Mouse (Mus musculus): ENCODE results near the gene Scg2.
A peak's percentile ranks its signal among the peaks of the same experiment; 100 is the strongest.

The Scg2 gene

DNA sequence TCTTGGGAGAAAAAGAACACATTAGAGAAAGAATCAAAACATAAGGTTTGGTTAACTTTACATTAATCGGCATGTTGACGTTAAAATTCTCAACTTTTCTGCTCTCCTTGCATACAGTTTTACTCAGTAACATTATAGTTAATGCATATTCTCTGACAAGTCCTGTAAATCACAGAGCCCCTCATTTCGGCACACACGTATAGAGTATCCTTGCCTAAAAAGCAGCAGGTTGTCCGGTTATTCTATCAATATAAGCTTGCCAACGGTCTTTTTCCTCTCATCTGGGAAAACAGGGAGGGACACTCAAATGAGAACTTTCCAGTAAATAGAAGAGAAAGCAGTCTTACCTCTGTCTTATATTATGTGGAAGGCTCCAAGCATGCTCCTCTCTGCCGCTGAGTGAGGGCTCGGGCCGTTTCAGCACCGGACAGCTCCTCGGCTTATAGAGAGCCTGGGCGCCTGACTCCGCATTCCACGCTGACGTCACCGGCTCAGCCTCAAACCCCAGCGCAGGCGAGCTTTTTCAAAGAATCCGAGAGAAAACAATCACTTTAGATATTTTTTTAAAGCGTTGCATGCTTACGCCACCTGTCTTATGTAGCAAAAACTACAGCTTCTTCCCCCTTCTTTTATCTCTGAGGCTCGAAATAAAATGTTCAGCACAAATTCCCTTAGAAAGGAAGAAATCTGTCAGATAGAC is at the start of gene Scg2:
Scg2 (minus strand) TSS at position 512 of the 700 bp plus-strand sequence.
- peak; percentile 8 for DNase-seq (ENCODE audit: low read depth)

DNA sequence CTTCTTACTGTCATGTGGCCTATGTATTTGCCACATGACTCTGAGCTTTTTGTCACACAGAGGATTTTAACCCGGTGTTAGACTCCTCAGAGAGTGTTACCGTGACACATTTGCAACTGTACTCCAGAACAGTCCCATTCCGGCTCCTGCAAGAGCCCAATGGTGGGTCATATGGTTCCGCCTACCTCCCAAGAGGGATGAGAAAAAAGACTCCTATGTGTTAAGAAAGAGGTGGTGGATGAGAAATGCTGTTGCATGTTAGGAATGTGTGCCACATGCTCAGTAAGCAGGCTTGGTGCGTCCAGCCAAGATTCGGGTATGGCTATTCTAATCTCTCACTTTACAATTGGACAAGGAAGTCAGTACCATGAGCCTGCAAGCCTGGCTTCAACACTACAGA is 45.6 kb upstream of the Scg2 start:
- DNase-seq (ENCODE audit: low read depth) = no peak

DNA sequence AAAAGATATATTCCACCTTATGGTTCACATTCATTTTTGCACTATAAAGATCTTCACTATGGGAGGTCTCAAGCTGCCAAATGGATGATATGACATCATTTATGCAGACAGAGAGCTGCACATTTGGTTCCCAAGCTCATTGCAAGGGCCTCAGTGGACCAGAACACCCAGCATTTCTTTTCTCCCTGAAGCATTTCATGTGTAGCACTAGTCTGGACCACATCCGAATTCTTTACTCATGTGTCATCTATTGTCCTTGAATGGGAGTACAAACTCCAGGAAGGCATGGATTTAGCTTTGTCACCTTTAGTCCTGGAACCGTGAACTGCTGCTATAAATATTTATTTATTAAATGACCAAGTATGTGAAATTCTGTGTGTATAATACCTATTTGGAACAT is 30.9 kb upstream of the Scg2 start:
- DNase-seq (ENCODE audit: low read depth) = no peak

DNA sequence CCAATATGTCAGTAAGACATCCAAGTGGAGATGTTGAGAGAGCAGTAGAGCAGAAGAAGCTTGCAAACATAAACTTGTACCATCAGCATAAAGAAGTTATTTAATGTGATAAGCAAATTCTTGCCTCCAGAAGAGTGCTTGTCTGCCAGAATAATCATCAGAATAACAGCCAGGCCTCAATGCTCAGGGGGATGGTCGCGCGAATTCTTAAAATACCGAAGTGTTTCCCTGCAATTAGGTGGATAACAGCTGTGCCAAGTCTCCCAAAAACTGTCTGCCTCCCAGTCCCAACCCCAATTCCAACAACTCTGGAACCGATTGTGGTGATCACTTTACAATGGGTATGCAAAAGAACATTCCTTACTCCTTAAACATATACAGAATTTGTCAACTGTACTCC is 30.0 kb upstream of the Scg2 start:
- no peak for DNase-seq (ENCODE audit: low read depth)

DNA sequence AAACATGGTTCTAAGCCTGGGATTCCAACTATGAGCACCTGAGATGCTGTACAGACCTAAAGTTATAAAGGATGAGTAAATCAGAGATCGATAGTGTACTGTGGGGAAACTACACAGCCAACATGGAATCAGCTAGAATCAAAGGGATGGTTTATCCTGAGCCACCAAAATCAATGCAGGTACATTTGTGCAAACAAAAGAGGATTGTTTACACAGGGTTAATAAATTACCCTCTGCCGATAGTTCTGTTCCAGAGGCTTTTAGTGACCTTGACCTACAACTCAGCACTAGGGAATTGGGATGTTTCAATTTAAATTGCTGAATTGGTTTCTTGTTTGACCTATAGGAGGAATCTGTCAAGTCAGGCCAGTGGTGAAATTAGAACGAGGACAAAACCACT is 26.7 kb upstream of the Scg2 start:
- DNase-seq (ENCODE audit: low read depth) = no peak

DNA sequence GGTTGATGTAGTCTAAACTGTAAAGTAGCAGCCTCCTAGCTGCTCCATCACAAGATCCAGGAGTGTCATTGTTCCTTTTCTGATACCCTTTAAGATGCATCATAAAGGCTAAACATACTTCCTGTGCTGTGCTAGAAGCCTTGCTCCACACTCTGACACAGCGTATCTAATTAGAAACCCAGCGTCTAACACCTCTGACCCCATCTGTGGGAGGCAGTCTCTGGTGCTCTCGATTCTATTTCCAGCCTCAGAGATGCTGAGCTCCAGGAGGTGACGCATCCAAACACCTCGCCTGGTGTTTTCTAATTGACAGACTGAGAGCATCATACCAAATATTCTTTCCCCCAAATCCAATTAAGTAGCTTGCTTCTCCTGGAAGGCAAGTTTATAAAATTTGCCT is 18.6 kb upstream of the Scg2 start:
- no peak for DNase-seq (ENCODE audit: low read depth)

DNA sequence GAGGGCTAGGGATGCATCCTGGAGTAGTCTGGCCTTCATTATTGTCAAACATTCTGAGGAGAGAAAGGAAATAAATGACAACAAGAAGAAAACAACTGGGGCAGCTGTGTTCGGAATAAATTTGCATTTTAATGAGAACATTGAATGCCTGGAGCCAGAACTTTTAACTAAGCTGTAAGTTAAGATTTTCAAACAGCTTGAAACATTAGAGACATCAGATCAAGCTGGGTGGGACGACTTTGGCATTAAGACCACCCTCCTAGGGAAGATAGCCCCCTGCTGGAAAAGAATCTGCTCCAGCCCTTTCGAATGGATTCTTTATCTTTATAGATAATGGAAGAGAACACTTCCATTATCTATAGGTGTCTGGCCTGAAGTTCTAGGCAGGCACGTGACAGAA is 14.2 kb upstream of the Scg2 start:
- DNase-seq (ENCODE audit: low read depth) = no peak

DNA sequence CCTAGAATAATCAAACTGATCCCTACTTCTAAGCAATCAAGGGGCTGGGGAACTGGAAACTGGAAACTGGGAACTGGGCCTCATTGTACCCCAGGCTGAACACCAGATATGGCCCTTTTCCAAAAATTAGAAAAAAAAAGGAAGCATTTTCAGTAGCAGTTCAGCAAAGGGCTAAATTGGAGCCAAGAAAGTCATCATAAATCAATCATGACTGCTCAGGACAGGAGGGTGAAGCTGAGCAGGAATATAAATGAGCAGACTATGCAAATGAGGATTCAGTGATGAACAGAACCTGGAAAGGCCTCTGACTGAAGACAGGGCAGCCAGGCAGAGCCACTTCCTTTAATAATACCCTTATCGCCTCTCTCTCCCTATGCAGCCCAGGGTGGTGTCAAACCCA is 12.4 kb upstream of the Scg2 start:
- no peak for DNase-seq (ENCODE audit: low read depth)

DNA sequence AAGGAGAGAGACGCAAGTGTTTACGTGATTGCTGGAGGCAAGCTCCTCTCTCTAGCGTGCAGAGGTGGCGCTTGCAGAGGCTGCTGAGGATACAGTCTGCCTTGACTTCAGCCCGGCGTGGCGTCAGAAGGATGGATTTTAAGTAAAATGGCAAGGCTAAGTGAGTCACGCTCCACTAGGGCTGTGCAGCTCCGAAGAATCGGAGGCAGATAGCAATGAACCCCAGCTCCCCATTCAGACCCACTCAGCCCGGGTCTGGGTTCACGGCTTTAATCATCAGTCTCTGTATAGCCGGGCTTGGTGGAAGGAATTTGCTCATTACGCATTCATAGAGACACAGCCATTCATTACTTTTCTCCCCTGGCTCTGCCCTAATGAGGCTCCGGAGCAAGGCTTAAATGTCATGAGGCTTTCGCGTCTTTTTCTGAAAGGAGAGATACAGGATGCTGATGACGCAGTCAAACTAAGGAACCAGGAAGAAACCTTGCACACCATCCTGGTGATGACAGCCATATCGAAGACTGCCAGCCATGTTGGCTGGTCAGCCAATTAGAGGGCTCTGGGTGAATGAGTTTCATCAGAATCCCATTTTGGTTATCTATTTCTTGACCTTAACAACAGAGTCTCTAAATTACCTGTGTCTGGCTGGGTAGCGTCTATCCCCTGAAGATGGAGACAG is 10.6 kb upstream of the Scg2 start:
- no peak for DNase-seq (ENCODE audit: low read depth)

DNA sequence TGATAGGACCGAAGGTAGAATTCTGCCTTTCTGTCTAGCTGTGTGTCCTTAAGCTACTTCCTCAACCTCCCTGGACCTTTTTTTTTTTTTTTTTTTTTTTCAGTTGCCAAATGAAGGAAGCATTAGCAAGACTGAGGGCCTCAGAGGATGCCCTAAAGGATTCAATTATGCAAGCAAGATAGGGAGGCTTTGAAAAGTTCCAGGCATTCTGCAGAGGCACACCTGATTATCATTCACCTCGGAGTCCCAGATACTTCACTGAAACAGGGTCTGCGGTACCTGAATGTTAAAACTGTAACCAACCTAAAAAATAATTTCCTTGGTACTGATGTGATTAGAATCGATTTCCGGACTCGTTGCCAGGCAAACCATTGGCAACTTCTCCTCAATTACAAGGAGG is 10.0 kb upstream of the Scg2 start:
- no peak for DNase-seq (ENCODE audit: low read depth)

DNA sequence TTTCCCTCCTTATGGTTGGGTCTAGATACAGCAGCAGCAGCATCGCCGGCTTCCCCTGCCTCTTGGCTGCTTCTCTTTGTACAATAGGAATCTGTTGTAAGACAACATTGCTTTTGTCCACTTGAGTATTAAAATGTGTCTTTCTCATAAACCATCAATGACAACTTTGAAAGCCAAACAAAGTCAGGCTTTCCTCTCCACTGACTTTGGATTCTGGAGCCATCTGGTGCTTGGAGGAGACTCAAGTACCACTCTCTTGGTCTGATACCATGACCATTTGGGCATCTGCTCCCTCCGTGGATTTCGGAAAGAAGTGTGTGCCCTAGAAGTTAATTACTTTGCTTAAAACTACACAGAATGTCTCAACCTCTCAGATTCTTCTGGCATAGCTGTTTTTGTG is 5.7 kb upstream of the Scg2 start:
- no peak for DNase-seq (ENCODE audit: low read depth)

DNA sequence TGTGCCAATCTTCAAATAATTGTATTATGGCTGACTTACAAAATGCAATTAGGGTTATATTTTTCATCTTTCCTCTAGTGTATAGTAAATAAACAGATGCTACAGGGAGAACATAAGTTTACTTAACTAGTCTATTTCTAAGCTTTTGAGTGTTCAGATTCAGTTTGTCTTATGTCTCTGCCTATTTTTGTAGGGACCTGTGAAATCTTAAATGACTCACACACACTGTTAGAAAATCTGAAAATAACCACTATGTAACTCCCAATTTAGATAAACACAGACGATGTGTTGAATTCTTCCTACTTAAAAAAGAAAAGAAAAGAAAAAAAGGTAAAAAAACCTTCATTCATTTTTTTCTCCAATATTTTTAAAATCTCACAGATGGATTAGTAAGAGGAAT is 2.2 kb downstream of the Scg2 start:
- DNase-seq (ENCODE audit: low read depth) = no peak

DNA sequence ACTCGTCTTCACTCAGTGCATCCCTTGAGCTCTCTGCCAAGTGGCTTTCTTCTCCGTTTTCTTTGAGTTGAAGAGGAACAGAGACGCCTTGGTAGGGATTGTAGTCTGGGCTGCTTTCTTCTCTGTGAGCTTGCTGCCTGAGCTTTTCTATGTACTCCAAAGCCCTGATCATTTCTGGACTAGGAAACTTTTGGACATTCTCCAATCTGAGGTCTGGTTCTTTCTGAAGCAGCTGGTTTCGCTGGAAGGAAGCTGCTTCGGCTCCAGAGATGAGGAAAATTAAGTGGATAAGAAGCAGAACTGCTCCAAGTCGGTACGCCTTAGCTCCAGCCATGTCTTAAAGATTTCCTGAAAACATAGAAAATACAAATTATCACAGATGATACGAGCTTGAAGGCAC is 3.2 kb downstream of the Scg2 start:
- DNase-seq (ENCODE audit: low read depth) = no peak

DNA sequence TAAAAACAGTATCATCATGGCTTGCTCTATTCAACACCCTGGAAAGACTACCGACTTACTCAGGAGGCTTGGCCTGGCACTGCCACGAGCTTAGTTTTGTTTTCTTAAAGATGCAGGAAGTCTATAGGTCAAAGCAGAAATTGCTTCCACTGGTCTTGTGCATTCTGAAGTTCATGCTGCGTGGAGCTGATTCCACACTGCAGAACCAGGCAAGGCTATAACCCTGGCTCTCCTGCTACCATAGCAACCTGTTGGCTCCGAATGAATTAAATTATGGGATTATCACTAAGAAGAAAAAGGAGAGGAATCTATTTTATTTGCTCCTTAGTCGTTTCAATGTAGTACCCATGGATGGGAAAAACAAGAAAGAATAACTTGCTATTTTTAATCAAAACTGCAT is 10.9 kb downstream of the Scg2 start:
- no peak for DNase-seq (ENCODE audit: low read depth)

DNA sequence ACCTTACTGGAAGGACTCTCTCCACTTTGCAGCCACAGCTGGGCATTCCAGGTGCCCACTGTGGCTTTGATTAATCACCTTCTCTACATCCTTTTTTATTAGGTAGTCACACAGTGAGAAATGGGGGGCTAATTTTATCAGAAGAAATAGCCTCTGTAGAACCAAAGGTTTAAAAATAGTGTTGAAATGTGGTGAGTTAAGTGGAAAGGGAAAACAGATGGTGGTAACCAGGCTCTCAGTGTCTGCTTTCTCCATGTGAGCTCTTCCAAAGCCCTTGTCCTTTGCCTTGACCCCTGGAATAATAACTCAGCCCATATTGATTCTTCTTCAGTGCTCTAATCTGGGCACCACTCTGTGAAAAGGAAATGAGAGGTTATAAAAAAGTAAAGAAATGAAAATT is 24.4 kb downstream of the Scg2 start:
- no peak for DNase-seq (ENCODE audit: low read depth)

DNA sequence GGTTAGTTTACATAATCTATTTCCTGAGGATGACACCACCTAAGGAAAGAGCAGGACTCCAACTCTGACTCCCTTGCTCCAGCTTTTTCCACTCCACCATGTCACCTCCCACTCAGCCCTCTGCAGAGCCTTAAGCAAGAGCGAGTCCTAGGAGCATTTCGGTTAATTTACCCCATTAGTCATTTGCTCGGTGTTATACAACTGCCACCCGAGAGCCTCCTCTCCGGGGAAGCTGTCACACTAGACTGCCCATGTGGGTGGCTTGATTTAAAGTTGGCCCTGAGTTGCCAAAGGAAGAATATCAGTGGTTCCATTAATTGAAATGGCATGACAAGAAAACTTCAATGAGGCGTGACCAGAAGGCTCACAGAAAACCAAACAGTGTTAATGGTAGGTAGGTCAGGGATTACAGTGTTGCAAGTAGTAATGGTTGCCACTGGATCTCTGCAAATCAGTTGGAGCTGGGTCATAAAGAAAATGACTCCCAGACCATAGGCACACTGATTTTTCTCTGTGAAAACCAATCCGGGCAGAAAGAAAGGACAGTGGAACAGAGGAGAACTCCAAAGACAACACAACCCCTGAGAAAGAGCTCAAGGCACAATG is 33.5 kb downstream of the Scg2 start:
- no peak for DNase-seq (ENCODE audit: low read depth)

DNA sequence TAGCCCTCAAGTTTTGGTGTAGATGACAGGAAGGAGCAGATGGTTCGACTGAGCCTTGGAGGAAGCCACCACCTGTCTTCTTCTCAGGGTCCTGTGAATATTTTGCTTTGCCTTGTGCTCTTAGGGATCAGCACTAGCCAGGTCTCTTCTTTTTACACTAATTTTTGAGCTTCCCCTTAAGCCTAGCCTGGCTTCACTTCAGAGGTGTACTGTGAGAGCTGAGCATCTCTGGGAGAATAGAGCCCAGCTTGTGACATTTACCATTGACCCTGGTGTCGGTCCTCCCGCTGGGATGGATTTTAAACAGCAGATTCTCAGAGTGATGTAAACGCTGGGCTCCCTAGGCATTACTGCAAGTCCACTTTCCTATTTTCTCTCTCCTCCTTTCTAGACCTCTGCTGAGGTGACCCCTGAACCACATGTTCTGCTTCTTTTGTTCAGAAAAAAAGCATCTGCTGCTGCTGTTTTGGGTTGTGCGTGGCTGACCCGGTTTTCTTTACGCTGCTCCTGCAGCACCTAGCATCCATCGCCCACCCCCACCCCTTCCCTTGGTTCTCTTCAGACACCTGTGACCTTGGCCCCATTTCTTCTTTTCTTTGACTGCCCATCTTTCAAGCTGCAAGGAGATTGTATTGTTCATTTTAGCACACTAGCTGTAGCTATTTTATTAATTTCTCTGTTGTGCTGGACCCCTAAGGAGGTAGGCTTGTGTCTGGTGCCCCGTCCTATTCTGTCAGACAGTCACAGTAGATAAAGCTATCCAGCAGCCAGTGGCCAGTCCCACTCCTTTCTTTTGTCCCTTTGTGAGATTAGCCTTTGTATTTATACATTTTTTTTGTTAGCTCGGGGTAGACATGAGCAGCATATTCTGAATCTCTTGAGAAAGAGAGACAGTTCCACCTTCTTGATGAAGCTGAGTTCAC is 38.6 kb downstream of the Scg2 start:
- DNase-seq (ENCODE audit: low read depth) = no peak

DNA sequence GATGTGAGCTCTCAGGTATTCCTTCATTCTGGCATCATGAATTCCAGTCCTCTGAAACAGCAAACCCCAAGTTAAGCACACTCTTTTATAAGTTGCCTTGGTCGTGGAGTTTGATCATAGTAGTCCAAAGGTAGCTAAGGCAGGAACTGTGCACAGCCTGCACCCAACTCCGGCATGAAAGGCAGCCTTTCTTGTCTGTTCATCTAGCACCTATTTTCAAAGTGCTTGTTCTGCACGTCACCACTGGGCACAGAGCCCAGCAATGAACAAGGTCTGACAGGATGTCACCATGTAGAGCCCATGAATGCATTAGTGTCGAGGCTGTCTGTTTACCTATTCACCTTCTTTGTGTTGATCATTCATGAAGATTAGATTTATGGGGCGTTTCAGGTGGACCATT is 39.6 kb downstream of the Scg2 start:
- DNase-seq (ENCODE audit: low read depth) = no peak

Data from c-Kit-positive CD71-positive TER-119-negative erythroid progenitor cells, embryonic 14.5 days (primary cell).